Mouse (Mus musculus) erythroblast, embryonic 14.5 days (primary cell): ENCODE measurements around the gene Cadps2. TPM values are rescaled to one million over a fixed set of nuclear protein-coding genes. Genes with fewer than 3 reads are reported as not detected.

Experiments
- H3K27me3 ChIP-seq: 2 replicates; pipeline ENCODE4 v1.6.1; 2012; ENCODE audit warnings: inconsistent platforms; ENCODE audit not compliant: control insufficient read depth
- H3K36me3 ChIP-seq: 2 replicates; pipeline ENCODE4 v1.6.1; 2012; ENCODE audit warnings: mild to moderate bottlenecking, inconsistent platforms; ENCODE audit not compliant: control insufficient read depth
- H3K4me1 ChIP-seq: 2 replicates; pipeline ENCODE4 v1.6.1; 2012; ENCODE audit warnings: inconsistent platforms; ENCODE audit not compliant: control insufficient read depth
- H3K4me3 ChIP-seq: replicated peaks from 2 replicates; pipeline ENCODE3; 2012; ENCODE audit warnings: moderate library complexity, mild to moderate bottlenecking, inconsistent platforms
- H3K9me3 ChIP-seq: 2 replicates; pipeline ENCODE4 v1.6.1; 2012; ENCODE audit warnings: low read length, inconsistent platforms, mixed read lengths; ENCODE audit not compliant: control insufficient read depth
- GATA1 ChIP-seq: IDR thresholded peaks from 2 replicates; pipeline ENCODE4 v1.6.1; 2012; ENCODE audit warnings: low read length, inconsistent platforms, mixed read lengths
- TAL1 ChIP-seq: IDR thresholded peaks from 3 replicates; pipeline ENCODE4 v1.6.1; 2012; ENCODE audit warnings: low read length, inconsistent platforms, mixed read lengths
- polyA plus RNA-seq: library from polyadenylated mRNA; stranded (reverse); fragments of >175 nt; gene quantifications from 2 replicates; pipeline ENCODE4 v1.2.3, GENCODE M21; 2012

Cadps2 gene
- polyA plus RNA-seq, 1 experiment: not detected

- Histone ChIP-seq H3K36me3 (no peaks in the 10 kb centered on the region), H3K9me3 (no peaks in the 10 kb centered on the region), H3K4me3 (no peak overlapping the region), H3K27me3 (no peaks in the 10 kb centered on the region), H3K4me1 (no peaks in the 10 kb centered on the region)
- TF ChIP-seq GATA1 (no peak), TAL1 (no peak)
Observed at GRCm38 (mm10) chr6:23361842-23362451, 477.3 kb downstream of the Cadps2 start.

DNA sequence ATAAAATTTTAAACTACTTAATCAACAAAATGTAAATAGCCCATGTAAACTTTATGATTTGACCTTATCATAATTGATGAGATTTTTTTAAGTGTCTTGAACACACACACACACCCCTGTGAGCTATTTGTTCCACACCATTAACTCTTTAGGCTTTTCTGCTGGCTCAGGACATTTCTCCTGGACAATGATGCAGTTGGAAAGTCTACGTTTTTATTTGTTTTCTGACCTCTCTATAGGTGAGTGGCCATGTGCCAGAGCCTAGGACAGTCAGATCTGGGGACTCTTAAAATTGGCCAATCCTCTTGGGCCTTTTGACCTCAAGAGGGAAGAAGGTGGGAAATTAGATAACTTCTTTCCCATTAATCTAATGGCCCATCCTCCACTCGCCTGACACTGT is 478.6 kb downstream of the Cadps2 start:
- Histone ChIP-seq H3K9me3 (no peaks in the 10 kb centered on the region), H3K4me1 (no peaks in the 10 kb centered on the region), H3K27me3 (no peaks in the 10 kb centered on the region), H3K36me3 (no peaks in the 10 kb centered on the region), H3K4me3 (no peak overlapping the region)
- TF ChIP-seq TAL1 (no peak), GATA1 (no peak)

DNA sequence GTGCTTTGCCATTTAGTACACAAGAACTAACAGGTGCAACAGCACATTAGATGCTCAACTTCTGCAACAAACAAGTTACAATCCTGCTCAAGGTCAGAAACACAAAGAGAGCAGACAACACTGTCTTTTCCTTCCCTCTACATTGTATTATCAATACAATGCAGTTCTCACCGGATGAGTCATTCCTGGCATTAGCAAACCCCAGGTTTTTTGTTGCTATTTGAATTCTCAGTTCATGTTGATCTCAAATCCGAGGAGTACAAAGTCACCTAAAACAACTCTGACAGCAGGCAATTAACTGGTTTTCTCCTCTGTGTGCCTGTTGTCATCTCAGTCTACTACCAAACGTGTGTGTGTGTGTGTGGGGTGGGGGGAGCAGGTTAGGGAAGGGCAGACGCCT is 483.1 kb downstream of the Cadps2 start:
- H3K27me3 ChIP-seq: no peaks in the 10 kb centered on the region
- no peaks in the 10 kb centered on the region for H3K9me3 ChIP-seq
- TF ChIP-seq TAL1: no peak
- no peaks in the 10 kb centered on the region for H3K4me1 ChIP-seq
- no peak overlapping the region for H3K4me3 ChIP-seq
- H3K36me3 ChIP-seq: no peaks in the 10 kb centered on the region

- Histone ChIP-seq H3K4me3 (no peak overlapping the region), H3K9me3 (no peaks in the 10 kb centered on the region), H3K36me3 (no peaks in the 10 kb centered on the region), H3K27me3 (no peaks in the 10 kb centered on the region), H3K4me1 (no peaks in the 10 kb centered on the region)
- TF ChIP-seq TAL1: no peak
- no peak for TF ChIP-seq GATA1
Observed at GRCm38 (mm10) chr6:23353480-23353879, 485.7 kb downstream of the Cadps2 start.

GRCm38 (mm10) chr6:23337411-23338063 is 501.7 kb downstream of the Cadps2 start:
- no peak for TF ChIP-seq GATA1
- TF ChIP-seq TAL1: no peak
- Histone ChIP-seq H3K4me1 (no peaks in the 10 kb centered on the region), H3K27me3 (no peaks in the 10 kb centered on the region), H3K9me3 (no peaks in the 10 kb centered on the region), H3K36me3 (no peaks in the 10 kb centered on the region), H3K4me3 (no peak overlapping the region)

- peaks cover 4% of the 10 kb centered on the region; the same call in 1 of the 2 replicates for H3K9me3 ChIP-seq
- H3K36me3 ChIP-seq: no peaks in the 10 kb centered on the region
- no peaks in the 10 kb centered on the region for H3K4me1 ChIP-seq
- no peak overlapping the region for H3K4me3 ChIP-seq
- TF ChIP-seq GATA1 (no peak), TAL1 (no peak)
- H3K27me3 ChIP-seq: no peaks in the 10 kb centered on the region
Observed at GRCm38 (mm10) chr6:23314945-23315344, 524.3 kb downstream of the Cadps2 start.

DNA sequence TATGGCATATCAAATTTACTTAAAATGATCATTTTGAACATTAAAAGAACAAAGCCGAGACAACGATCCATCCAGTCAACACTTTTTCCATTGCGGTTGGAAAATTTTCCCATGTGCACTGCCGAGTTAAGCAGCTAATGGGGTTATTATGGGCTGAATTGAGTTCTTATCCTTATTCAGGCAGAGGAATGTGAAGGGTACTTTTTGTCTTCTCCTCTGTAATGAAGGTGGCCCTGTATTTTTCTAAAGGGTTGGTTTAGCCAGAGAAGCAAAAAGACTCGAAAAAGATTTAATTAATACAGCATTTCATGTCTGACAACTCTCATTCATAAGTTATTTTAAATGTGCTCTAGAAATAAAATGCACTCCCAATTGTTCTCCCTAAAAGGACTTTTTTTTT is 524.9 kb downstream of the Cadps2 start:
- TF ChIP-seq TAL1: no peak
- no peak for TF ChIP-seq GATA1
- Histone ChIP-seq H3K4me1 (no peaks in the 10 kb centered on the region), H3K9me3 (peaks cover 5% of the 10 kb centered on the region; the same call in 1 of the 2 replicates), H3K27me3 (no peaks in the 10 kb centered on the region), H3K36me3 (no peaks in the 10 kb centered on the region), H3K4me3 (no peak overlapping the region)

GRCm38 (mm10) chr6:23306046-23306445 is 533.2 kb downstream of the Cadps2 start:
- TF ChIP-seq TAL1 (no peak), GATA1 (no peak)
- H3K9me3 ChIP-seq: peaks cover 2% of the 10 kb centered on the region; the same call in 1 of the 2 replicates
- H3K36me3 ChIP-seq: no peaks in the 10 kb centered on the region
- no peaks in the 10 kb centered on the region for H3K27me3 ChIP-seq
- H3K4me3 ChIP-seq: no peak overlapping the region
- H3K4me1 ChIP-seq: no peaks in the 10 kb centered on the region

GRCm38 (mm10) chr6:23298596-23298995 is 540.6 kb downstream of the Cadps2 start:
- H3K36me3 ChIP-seq: no peaks in the 10 kb centered on the region
- no peaks in the 10 kb centered on the region for H3K4me1 ChIP-seq
- no peak overlapping the region for H3K4me3 ChIP-seq
- no peaks in the 10 kb centered on the region; the same call in 1 of the 2 replicates for H3K9me3 ChIP-seq
- H3K27me3 ChIP-seq: no peaks in the 10 kb centered on the region
- TF ChIP-seq TAL1 (no peak), GATA1 (no peak)
